Mouse (Mus musculus): ENCODE results near the gene Sptbn1.

DNA sequence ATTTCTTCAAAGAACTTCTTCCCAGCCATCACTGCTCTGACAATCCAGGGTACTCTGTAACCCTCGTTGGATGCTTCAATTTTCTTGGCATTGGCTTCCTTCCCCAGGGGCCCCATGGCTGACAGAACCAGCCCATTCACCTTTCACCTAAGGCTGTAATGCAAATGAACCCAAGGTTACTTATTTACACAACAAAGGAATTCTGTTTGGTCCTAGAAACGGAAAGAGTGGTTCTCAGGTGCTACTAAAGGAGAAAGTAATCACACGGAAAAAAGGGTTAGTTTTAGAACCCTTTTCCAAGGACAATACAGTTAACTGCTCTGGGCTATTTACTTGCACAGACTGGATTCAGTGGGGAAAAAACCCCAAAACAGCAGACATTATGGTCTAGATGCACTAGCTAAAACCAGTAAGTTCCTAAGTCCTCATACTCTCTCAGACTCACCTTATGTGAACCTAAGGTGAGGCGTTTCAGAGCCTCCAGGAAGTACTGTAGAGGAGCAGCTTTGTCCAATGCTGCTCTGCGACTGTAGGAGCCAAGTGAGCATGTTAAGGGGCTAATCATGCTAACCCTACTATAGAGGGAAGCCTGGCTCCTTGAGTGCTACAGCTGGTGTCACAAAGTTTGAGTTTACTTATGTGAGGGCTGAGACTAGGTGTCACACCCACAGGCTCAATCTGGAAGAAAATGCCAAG, 90.7 kb downstream of the Sptbn1 start:
- TF ChIP-seq CTCF (IDR thresholded peaks at IDR 0.05; ENCODE audit: extremely low read depth, insufficient read depth, insufficient read length, insufficient replicate concordance) (no peak), POLR2A (IDR thresholded peaks at IDR 0.05; ENCODE audit: low read depth, low read length) (no peak)

Data from spleen, adult 2 months (tissue).